Mouse (Mus musculus) olfactory bulb, adult 2 months (tissue): ENCODE results near the gene Anapc16.

ENCODE experiments used
- CTCF ChIP-seq: fragments of 200-500 bp; IDR thresholded peaks from 2 replicates; pipeline ENCODE4 v1.5.1; 2012; ENCODE audit warnings: low read depth, mild to moderate bottlenecking, low read length, moderate library complexity; ENCODE audit not compliant: insufficient read depth
- POLR2A ChIP-seq: fragments of 200-500 bp; IDR thresholded peaks from 2 replicates; pipeline ENCODE4 v1.6.1; 2012; ENCODE audit warnings: mild to moderate bottlenecking, low read depth, low read length, moderate library complexity; ENCODE audit not compliant: insufficient read depth

DNA sequence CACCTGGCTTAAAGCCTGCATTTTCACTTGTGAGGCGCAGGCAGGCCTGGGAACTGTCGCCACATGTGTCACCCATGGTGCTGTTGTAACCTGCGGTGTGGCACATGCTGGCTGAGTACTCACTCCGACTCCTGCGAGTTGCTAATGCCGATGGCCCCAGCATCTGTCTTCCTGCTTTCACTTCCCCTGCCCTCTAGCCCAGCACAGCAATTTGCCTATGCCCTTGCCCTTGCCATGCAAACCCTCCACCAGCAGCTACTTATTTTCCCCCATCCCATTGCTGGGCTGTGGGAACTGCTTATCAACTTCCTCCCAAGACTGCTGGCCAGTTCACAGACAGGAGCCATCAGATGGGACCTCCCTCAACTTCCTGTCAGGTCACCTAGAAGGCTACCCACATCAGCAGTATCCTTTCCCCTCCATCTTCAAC is 22.1 kb downstream of the Anapc16 start:
- TF ChIP-seq CTCF, result no peak
- TF ChIP-seq POLR2A, result no peak
